Mouse (Mus musculus) CD4-positive, CD25-positive, alpha-beta regulatory T cell, adult 2 months (primary cell): Measurements from ENCODE around the gene Il1r1.

ENCODE experiments used
- DNase-seq: peaks from one replicate; pipeline ENCODE4 v3.0.0-alpha.2; 2012; ENCODE audit warnings: low read depth, low spot score

Gene Il1r1

DNA sequence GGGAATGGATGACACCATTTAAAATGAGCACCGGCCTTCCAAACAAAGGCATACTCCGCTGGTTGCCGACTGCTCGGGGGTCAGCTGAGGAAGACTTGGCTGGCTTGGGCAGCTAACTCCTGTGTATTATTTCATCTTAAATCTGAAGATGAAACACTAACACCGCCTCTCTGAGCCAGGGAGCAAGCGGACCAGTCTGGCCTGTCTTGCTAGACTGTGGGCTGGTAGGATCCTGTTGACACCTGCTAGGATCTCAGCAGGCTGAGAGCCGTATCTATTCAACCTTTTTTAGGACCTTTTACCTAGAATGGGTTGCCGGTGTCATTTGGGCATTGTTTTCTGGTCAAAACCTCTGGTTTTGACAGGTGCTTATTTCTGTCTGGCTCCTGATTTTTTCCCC lies 92.8 kb downstream of the Il1r1 start:
- no peak for DNase-seq

DNA sequence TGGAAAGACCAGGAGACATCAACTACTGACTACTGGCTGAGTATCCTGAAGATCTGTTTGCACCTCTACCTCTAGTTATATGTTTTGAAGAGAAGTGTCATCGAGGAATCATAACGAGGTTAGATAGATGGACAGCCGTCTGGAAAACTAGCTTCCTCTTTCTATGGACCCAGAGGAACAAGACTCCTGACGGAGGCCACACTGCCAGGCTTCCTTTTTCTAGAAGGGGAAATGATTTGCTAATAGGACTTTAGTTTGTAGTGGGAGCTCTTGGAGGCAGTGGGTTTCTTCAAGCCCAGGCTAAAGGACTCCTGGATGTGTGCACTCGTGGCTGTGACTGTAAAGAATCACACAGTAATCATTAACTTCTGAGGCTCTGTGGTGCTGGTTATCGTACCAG lies 96.9 kb downstream of the Il1r1 start:
- DNase-seq, result no peak

DNA sequence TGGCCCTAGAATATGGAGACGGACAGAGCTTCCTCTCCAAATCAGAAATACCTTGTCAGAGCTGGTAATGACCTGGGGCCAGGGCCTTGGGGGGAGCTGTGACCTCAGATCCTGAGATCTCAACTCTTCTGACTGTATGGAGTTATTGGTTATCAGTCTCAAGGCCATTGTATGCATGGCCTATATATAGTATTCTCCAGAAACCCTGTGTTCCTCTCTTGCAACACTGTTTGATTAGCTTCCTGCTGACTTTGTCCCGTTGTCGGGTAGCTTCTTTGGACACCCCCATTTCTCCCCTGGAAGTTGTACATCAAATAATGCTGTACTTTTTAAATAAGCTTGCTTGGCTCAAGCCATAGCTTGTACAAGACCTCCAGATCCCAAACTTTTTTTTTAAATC lies 97.7 kb downstream of the Il1r1 start:
- no peak for DNase-seq

DNA sequence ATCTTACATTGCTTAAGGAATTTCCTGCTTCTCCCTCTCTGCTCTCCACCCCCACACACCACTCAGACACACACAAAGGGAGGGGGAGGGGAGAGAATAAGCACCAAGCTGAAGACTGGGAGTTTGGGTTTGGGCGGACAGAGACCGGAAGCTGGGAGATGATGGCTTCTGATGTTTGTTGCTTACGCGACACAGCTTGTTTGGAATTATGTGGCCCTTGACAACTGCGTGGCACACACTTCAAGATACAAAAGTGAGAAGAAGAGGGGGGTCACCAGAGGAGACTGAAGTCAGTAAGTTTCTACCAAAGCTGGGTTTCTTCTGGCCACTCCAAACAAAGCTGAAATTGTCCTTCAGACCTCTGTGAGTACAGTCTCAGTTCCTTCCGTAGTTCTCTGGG lies 99.6 kb downstream of the Il1r1 start, which contains the start of gene Il1rl2:
Gene Il1rl2 (plus strand): TSS at position 154 of the 400 bp plus-strand sequence.
- peak; percentile 64 for DNase-seq

DNA sequence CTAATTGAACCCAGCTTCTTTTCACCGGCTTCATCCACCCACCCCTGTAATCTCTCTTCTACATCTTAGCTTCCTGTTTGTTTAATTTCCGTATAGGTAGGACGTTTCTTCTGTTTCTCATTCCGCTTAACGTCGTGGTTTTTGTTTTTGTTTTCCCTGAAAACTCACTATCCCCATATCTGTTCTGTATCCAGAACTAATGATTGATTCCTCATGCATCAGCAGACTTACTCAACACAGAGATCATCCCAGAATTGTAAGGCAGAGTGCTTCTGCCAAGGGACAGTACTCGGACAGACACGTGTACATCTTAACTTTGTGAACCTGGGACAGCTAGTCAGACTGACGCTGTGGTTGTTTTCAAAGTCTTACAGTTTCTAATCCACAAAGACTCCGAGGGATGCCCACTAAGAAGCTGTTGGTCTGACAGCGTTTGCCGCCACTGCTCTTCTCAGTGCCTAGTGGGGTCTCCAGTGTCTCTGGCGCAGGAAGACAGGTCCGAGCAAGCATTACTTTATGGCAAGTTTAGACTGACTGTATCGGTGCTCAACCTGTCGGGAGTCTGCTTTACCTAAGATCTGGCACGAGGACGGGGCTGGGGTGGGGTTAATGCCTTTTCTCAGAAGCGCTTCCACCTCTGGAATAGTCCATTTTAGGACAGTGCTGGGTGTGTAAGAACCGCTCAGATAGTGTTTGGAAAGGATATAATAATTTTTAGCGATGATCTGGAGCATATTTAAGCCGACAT lies 100.2 kb downstream of the Il1r1 start:
- DNase-seq, result peak; percentile 48

DNA sequence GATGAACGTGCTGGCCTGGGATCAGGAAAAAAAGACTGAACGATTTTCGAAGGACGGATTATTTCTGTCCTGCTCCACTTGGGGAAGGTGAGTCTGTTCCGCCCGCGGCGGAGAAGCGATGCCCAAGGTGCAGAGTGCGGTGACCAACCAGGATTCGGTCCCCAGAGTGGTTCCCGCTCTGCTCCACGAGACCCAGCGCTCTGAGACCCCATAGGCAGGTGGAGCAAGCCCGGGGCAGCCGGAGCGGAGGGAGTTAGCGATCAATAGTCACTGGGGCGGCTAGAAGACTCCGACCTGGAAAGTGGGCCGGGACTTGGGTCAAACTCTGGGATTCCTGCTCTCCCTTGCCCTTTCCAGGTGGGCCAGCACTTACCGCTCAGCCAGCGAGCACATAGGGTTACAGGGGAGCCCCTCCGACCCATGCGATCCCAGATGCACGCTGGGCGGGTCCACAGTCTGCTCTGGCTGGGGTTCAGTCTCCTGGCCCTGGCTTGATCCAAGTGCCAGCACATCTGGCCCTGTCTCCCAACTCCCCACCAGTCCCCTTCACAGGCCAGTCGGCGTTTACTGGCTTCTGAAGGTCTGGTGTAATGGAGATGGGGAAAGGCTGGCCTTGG lies 100.9 kb downstream of the Il1r1 start:
- DNase-seq, result no peak

DNA sequence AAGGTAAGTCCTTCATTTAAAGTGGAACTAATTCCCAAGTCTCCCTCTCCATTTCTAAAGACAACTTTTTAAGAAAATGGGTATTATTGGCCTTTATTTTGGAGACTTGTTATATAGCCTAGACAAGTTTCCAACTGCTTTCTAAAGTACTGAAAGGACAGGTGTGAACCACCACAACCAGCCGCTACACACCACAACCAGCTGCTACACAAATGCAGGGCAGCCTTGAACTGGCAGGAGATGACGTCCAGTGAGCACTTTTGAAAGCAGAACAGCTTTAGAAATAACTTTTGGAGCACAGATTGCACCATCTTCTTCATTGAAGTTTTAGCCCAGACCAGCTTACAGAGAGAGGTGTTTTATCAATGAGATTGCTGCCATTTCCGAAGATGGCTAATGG lies 102.7 kb downstream of the Il1r1 start:
- DNase-seq, result no peak

DNA sequence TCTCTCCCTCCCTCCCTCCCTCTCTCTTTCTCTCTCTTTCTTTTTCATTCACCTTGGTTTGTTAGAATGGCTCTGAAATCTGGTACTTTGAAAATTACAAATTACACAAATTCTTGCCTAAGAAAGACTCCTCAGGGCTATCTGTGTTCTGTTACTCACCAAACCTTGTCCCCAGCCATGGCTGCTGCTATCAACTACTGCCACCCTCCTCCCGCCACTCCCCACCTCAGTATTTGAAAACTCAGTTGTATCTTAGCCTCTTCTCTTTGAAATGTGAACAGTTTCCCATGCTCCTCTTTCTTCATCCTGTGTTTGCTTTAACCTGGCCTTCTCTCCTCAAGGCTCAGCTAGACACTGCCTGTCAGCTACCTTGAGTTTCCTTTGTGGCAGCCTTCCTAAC lies 104.6 kb downstream of the Il1r1 start:
- no peak for DNase-seq

DNA sequence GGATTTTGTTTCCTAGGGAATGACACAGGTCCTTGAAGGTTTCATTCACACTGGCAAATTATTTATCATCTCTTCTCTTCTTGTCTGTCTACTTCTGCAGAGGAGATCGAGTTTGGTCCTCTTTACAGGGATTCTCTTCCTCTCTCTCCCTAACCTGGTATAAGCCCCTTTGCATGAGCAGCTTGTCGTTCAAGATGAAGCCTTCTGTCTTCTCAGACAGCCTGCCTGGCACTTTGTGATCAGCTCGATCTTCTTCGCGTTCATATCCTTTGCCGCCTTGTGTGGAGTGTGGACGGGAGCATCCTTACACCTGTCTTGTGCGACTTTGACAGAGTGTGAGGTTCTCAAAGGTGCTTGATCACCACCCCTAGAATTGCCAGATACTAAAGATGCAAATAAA lies 105.3 kb downstream of the Il1r1 start:
- no peak for DNase-seq

DNA sequence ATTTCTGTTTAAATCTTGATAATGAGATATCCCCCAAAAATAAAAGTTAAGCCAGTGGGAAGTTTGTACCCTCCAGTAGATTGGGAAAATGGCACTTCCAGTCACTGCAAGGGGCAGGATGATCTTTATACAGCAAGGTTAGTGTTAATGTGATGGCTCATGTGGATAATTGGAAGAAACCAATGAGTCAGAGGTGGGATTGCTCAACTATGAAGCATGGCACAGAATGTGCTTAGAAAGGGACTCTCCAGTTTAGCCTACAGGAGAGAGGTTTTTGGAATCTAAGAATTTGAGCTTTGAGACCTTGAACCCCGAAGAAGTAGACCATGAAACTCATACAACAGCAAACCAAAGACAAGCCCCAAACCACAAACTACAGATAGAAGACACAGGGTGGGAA lies 114.5 kb downstream of the Il1r1 start:
- no peak for DNase-seq

DNA sequence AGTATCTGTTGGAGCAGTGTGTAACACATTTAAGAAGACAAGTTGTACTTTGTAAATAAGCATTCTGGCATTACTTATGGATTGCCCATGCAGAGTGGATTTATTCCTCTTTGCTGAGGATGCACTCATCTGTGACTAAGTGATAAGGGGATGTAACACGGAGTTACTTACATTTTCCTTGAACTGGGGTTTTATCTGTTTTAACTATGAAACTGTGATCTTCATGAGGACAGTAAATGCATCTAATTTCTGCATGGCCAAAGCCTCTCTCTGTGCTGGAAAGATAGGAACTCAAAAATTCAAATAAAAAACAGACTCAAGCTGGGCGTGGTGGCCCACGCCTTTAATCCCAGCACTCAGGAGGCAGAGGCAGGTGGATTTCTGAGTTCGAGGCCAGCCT lies 115.2 kb downstream of the Il1r1 start:
- DNase-seq, result no peak

DNA sequence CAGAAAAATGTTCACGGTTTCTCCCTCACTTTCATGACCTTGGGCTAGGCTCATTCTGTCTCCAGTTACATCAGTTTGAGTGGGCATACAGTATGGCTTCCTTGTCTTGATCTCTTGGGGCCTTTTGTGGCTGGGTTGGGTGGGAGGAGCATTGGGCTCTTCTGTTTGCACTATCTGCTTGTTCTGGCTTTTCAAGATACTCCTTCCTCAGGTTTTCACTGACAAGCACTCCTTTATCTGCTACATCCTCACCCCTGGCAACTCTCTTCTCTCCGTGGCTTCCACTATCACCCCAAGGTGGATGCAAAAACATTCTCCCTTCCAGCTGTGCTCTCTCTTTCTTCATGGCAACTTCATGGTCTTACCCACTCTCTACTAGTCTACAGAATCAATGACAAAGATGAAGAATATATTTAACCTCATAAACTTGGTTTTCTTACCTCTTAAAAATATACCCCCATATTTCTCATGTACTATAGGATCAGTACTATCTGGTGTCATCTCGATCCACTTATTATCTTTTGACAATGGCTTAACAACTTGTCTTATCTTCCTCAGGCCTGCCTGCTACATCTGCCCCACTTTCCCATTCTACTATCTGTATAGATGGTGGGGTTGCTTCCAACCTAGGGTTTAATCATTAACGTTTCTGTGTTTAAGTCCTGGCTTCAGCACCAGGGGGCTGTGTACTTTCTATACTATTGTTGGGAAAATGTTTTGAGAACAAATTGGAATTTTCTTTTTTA lies 127.5 kb downstream of the Il1r1 start:
- no peak for DNase-seq

DNA sequence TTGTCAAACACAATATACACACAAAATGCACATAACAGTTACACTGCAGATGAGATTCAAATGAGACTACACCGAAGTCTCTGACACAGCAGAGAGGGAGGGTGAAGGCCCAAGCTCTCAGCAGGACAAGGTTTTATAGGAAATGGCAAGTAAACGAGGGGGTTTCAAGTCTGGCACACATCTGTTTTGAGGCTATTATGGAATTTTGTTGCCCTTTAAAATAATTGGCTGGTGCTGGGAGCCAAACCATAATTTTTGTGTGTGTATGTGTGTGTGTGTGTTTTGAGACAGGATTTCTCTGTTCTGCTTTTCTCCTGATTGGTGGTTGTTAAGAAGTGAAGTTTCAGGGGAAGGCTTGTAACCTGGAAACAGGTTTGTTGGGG lies 128.0 kb downstream of the Il1r1 start:
- no peak for DNase-seq

DNA sequence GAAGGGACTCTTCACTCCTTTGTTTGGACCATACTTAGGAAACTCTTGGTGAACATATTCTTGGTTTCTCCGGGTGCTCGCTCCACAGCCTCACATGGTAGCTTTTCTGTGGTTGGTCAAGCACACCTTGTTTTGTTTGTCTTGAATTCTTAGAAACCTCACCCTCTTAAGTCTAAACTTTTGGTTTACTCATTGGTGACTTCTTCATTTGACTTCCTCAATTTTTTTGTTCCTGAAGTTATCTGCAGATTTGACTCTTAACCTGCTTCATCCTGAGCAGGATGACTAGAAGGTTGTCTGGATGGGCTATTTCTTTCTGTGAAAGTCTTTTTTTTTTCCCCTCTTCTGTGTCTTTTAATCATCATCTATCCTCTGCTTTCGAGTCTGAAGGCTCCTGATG lies 129.8 kb downstream of the Il1r1 start:
- DNase-seq, result no peak

DNA sequence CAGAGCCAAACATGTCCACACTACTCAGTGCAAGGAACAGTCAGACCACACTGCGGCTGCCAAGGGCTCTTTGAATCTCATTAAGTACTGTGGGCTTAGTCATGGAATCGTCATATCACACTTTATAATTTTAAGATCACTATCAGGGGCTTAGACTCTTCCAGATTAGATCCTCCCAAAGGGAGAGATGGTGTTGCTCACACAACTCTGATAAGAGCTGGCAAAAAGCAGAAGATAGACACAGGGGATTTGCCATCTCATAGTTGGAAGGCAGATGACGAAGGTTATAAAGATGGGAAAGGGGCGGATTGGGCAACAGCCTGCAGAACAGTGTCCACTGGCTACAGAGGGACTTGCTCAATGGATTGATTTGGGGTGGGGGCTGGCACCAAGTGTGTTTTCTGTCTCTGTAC lies 130.6 kb downstream of the Il1r1 start:
- no peak for DNase-seq

DNA sequence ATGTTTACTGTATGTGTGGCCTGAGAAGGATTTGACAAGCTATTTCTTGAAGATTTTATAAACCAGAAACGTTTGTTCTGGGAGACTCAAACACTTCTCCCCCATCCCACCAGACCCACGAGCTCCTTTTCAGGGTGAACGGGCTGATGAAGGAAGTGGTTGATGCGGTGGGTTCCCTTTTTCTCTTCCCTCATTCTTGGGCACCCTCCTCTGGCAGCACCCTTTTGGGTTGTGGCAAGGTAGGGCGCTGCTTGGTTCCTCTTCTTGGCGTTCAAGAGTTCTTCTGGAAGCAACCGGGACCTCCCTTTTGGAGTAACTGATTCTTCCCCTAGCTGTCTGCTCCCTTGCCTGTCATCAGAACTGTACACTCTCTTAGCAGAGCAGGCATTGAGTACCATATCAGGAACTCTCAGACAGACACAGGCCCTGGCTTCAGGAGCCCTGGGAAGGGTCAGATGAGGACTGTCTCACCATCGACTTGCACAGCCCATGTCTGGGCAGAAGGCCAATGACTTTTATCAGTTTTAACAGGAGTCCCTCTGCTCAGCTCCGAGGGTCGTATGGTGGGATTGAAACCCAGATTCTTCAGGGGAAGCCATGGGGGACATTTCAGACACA lies 131.1 kb downstream of the Il1r1 start:
- DNase-seq, result no peak

DNA sequence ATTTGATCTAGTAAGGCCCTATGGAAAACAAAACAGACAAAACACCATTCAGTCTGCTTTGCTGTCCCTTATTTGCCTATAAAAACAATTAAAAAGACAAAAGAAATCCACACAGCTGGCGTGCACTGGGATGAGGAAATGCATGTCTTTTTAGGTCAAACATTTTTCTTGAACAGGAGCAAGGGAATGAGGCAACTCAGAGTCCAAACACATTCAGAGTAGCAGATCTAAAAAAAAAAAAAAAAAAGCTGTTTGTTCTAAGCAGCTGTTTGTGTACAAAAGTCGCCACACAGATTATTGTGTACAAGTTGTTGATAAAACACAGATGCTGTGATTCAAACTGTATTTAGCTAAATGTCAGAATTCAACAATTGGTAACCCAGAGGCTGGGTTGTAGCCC lies 133.0 kb downstream of the Il1r1 start:
- DNase-seq, result no peak

DNA sequence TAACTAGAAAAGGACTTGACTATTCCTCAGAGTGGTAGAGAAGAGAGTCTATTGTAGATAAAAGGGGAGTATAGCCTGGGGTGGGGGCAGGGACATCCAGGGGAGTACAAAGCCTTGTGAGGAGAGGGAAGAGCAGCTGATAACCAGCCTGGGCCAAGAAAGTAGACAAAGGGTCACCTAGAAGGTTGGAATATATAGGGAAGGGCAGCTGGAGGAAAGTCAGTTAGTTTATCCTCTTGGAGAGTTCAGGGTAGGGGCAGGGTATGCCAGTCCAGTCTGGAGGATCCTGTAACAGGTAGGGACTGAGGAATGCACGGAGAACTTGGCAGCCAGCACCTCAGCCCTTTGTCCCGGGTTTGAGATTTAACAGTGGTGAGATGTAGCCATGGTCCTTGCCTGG lies 133.5 kb downstream of the Il1r1 start:
- DNase-seq, result no peak

DNA sequence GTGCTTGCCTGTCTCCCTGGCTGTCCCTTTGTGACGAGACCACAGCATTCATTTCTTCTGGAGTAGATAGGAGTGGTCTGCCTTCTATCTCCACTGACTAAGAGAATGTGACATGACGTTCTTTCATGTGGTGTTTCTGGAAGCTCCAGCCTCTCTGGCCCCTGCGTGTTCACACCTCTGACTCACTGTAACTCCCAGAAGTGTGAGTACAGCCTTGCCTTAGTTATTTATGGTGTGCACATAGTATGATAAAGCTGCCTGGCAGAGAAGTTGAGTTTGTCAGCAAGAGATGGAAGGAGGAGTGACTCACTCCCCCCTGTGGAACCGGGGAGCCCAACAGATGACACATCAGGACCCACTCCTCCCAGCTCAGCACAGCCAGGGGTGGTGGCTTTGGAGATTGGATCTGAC lies 133.9 kb downstream of the Il1r1 start:
- DNase-seq, result no peak

DNA sequence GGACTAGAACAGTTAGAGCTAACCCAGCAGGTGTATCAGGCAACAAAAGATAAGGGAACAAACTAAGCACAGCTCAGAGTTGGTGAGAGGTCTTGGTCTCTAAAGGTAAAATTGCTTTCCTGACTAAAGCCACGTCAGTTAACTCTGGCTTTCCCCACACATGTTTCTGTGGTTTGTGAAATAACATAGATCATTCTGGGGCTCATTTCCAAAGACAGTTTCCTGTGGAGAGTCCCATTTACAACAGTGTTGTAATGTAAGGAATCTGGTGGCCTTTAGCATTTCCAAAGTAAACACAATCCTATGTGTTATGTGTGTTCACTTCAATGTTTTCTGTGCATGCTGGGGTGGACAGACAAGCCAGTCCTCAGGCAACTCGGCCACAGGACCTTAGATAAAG lies 134.9 kb downstream of the Il1r1 start:
- no peak for DNase-seq

DNA sequence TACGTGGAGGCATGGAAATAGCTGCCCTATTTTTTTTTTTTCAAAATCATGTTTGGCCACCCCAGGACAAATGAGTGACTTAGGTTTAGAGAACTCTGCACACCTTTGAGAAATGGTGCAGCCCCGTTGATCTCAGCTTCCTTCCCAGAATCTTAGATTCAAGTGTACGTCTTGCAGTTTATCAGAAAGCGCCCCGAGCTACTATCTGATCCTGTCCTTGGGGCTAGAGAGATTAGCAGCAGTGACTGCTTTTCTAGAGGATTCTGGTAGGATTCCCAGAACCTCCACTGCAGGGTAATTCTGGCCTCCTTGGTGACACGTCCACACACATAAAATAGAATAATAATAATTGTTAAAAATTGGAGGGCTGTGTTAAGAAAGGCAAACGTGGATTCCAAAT lies 136.1 kb downstream of the Il1r1 start:
- no peak for DNase-seq

DNA sequence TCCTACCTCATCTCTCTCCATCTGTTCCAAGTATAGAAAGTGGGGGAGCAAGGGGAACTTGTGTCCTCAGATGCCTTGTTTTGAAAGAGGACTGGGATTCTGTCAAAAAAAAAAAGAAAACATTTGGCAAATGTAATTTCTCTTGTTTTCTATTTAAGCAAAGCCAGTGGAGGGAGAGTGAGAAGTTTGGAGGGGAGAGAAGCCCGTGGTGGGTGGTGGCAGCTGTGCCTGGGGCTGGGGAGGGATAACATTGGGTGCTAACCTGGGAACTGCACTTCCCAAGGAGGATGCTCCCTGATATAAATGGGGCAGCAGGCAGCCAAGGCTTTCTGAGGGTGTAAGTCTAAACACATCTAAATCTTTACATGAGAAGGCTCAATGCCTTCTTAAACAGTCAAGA lies 136.7 kb downstream of the Il1r1 start:
- DNase-seq, result no peak
